Mouse (Mus musculus) thymus, adult 18-20 months (tissue): ENCODE results near the gene Arap2.
"Not testable (repeated sequence)": the region's sequence is repeated elsewhere in the genome, so short reads cannot be mapped to it uniquely, and the experiment has no call there.

Experiments
- DNase-seq, 2 experiments: peaks; one replicate each; pipeline ENCODE4 v3.0.0; 2022; ENCODE audit warnings: mixed read lengths in 2 of 2

Arap2 gene

DNA sequence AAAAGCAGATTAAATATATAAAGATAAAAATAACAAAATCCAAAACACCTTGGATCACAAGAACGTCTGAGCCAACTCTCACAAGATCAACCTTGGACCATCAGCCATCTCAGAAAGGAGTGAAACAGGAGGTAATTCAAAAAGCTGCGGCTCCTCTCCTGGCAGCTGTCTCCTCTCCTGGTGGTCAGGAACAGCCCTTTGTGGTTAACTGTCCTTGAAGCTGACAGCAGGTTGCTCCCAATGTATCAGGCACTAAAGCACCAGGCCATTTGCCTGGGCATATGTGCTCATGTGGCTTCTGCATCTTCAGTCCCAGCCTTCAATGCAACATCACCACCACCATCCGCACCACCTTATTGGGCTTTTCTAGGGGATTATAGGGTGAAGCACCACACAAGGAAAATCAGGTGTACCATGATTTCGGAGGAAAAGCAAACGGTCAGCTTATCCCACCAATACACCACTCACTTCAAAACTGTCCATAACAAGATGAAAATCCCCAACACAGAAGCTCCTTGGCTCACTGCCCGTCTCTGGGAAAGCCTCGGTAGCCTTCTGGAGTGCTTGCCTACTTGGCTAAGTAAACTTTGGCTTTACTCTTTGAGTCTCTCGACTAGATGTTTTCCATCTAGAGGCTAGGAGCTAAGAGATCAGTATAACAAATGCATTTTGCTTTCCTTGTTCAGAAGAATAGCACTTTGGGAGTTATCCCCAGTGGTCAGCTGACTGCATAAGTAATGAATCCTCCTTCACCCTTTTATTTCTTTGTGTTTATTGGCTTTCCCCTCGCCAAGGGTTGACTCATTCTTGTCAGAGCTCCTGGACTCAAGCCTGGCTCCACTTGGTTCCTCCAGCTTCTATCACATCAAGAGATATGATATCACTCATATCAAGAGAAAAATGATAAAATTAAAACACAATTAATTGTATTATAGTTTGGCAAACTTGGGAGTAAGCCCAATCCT lies 26.2 kb downstream of the Arap2 start:
- no peak for DNase-seq

DNA sequence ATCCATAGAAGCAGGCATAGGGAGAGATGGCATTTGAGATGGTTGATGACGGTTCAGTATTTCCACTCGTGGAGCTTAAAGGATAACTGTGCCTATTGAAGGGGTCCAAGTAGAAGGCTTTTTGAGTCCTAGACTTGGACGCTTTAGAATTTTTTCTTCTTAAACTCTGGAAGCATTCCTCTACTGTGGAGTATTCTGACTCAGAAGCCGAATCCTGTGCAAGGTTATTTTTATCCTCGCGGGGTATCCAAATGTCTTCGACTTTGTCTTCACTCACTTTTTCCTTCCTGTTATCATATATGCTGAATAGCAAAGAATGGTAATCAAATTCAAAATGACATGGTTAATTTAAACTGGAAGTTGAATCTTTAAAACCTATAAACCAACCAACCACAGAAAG lies 35.4 kb downstream of the Arap2 start:
- not testable (repeated sequence) for DNase-seq

DNA sequence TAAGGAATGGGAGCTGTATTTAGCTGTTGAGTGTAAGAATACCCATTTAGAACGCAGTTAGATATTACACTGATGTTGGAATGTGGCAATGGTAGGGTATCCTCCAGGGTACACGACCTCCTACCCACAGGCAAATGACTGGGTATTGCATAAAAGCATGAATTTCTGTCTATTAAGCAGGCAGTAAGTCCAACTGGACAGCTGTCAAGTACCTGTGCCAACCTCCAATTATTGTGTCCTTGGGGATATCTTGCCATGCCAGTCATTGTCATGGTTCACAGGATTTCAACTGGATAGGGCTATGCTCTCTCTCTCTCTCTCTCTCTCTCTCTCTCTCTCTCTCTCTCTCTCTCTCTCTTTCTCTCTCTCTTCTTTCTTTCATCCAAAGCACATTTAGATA lies 40.4 kb downstream of the Arap2 start:
- no peak for DNase-seq

DNA sequence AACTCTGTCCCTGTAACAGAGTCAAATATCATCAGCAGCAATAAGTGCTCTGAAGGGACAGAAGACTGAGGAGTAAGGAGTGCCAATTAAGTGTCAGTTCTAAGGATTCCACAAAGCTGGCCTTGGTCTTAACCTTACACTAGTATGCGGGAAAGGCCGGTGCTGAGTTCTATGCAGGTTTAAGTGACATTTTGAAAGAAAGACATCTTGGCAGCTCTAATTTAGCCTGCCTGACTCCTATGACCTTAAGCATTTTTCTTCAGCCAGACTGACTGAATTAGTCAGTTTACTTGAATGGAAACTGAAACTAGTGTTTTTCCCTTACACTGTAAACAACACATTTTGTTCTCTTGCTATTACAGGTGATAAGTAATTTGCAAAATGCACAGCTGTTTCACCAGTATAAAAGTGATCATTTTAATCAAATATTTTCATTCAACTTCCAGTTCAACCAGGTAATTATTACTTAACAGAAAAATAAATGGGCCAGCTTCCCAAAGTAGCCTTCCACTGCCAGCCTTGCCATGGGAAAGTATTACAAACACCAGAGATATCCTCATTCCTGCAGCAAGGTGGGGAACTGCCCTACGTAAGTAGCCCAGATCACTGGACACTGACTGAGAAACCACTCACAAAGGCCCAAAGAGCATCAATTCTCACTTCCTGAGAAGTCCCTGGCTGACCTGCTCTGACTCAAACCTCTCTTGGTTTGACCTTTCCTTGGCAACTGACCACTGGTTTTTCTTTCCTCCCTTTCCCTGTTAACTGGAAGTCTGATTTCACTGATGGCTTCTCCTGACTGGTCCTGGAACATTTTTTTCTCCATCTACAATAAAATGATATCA lies 42.5 kb downstream of the Arap2 start:
- DNase-seq = no peak

DNA sequence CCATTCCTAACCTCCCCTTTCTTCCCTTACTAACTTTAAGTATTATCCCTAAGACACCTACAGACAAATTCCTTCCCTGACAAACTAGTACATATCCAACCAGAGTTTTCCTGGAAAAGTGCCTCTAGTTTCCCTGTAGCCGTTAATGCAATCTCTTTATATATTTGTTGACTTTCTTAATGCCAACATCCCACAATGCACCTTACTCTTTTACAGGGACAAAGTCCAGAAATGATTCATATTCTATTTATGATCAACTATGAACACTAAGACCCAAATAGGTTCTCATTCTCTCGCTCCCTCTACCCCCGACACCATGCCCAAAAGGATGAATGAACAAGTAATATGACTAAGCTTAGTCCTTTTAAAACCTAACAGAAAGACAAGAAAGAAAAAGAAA lies 49.5 kb downstream of the Arap2 start:
- DNase-seq = no peak

DNA sequence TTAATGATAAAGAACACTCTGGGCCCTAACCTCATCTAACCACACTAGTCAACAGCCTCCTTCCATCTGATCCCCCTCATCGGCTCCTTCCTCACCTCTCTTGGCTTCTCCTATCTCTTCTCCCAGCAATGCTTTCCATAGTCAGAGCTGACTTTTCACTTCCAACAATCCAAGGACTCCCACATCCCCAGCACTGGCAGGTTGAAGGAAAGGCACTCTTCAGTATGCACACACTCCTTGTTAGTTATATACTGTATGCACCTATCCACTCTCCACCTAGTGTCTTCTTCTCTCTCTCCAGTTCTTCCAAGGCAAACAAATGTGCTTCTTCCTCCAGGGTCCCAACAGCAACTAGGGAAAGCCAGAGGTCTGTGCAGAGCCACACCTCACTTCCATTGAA lies 50.0 kb downstream of the Arap2 start:
- DNase-seq = no peak

DNA sequence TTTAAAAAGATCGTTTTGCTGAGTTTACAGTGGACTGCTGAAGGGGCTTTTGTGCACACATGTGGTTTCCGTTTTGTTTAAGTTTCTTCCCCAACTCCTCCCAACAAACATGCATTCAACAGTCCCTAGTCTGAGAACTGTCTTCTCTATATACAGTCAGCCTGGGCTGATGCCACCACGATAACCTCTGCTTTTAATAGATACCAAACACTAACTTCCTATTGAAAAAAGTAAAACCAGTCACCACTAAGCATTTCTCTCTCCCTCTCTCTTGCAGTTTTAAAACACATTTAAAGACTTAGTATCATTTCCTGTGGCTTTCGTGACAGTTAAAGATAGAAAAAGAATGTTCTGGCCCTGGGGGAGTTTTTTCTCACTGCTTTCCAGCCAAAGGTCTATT lies 50.5 kb downstream of the Arap2 start:
- no peak for DNase-seq

DNA sequence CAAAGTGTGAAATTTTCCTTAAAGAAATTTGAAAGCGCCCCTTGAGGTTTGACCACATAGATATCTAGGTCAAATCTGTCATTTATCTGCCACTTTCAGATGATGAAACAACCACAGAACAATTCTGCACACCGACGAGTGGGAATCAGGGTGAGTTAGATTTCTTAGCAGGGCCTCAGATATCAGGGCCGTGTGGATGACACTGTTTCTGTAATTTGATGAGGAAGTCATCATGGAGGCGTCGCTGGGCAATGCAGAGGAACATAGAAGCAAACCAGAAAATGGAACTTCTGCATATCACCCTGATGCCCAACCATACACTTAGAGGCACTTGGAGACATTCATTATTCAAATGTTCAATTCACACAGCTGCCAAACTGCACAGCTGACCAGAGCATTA lies 55.0 kb downstream of the Arap2 start:
- no peak for DNase-seq

DNA sequence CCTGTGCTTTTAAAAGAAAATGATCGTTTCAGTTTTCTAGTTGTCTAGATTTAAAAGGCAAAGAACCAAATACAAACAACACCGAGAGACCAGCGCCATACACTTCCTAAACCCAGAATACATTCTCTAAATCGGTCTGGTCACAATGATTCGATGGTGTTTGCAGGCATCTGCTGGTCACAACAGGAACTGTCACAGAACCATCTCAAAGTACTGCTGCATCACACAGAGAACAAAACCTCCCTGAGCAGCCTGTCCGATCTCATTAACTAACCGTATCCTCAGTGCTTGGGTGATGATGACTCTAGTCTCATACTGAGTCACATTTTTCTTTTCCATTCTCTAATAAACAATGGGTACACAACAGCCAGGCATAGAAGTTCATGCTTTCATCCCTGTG lies 59.1 kb downstream of the Arap2 start:
- DNase-seq = no peak

DNA sequence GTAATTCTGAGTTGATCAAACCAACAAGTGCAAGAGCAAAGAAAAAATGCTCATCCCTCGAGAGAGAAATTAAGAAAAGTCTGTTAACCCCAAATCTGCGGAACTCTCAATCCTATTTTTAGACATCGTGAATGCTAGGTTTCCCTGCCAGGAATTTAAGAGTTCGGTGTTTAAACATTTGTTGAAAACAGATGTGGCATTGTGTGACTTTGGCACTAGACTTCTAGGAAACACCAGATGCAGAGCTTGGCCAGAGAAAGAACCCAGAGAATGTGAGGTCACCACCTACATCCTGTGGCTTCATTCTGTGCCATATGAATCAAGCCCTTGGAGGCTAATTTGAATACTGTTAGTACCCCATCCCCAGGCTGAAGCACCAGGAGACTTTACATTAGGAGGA lies 76.0 kb downstream of the Arap2 start:
- DNase-seq = no peak

DNA sequence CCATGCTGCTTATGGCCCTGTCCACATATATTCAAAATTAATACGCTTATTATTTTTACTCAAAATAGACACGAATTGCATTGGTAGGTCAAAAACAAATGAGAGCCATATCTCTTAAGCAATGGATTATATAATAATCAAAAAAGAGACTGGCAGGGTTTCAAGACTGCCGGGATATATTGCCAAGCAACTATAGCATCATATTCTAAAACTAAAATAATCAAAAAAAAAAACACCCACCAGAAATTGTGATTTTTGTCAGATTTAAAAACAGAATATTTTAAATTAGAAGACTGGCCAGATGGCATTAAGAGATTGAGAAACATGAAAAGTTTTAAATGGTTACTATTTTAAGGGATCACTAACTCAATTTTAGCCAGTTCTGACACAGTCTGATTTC lies 82.2 kb downstream of the Arap2 start:
- DNase-seq = no peak

DNA sequence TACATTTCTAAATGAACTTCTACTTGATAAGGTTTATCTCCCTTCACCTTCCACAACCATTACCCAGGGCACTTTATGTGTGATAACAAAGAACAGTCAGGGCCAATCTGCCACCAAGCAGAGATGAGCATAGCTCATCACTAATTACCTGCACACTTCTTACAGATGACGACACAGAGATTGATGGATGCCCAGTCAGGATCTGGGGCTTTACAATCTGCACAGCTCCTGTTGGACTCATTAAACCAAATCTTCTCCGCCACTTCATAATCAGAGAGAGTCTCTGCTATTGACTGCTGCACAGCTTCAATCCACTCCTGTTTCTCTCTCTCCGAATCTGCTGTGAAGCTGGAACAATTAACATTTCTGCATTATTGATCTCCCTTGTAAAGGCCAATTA lies 82.8 kb downstream of the Arap2 start:
- no peak for DNase-seq

DNA sequence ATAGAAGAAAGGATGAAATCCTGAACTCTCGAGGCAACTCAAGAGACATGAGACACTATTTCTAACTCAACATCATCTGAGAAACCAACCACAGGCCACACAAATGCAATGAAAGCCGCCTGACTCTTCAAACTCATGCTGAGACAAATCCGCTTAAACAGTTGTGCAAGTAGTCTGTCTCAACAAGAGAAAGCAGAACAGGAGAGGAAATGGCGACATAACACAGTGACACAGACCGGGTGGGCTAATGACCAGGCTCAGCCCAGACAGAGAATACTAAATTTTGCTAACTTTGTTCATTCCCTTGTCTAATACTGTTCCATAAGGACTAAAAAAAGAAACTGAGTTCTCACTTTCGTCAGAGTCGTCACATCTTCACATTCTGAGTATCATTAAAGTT lies 88.6 kb downstream of the Arap2 start:
- DNase-seq = no peak

DNA sequence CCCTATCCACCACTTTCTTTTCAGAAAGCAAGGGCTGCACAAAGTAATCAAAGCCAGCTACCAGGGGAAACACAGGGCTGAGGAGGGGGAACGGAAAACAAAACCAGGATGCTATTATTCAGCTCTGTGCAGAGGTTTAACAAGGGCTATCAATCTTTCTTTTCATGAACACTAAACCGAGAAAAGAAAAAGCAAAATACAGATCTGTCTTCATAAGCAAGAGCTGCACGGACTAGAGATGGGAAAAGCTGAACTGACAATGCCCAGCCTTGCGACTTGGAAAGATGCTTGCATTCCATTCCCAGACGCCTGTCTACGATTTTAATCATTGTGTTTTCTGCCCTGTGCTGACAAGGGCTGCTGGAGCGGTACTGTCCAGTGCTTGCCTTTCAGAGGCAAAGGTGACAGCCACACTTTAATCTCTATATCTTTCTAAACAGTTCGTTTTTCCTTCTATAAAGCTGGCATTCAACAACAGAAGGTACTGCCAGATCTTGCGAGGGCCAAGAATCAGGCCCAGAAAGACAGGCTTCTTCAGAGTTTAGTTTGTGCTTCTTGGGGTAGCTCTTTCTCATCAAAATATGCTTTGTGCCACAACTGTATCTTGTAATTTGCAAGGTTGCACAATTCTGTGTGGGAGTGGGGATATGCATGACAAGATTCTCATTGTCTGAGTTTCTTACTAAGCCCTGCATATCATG lies 93.1 kb downstream of the Arap2 start:
- no peak for DNase-seq

DNA sequence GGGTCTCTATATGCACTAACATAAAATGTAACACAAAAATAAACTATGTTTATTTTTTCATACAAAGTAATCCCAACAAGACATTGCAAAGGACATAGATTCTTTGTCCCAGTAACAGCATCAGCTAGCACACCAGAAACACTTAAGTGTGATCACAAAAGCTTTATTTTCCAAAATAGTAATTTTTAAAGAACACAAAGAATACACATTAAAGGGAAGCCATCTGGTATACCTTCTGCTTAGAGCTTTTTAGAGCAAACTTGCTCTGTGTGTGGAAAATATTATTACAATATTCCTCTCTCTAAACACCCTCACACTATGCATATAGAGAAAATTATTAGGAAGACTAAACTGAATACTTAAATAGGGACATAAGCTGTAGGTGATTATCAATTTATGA lies 100.6 kb downstream of the Arap2 start:
- no peak for DNase-seq

DNA sequence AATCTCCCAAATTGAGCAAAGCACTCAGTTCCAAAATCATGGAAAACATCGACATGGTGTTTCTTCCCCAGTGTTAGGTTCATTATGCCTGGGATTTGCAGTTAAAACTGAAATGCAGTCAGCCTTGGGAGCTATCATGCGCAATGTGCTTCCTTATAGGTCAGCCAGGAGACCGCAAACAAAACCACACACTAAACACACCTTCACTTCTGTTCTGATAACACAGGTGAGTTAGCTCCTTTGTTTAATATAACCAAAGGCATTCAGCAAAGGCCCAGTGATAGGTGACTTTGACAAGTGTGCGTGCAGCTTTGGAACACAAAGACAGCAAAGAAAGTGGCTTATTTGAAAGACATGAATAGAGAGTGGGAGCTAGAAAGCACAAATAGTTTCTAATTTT lies 101.1 kb downstream of the Arap2 start:
- DNase-seq = no peak

DNA sequence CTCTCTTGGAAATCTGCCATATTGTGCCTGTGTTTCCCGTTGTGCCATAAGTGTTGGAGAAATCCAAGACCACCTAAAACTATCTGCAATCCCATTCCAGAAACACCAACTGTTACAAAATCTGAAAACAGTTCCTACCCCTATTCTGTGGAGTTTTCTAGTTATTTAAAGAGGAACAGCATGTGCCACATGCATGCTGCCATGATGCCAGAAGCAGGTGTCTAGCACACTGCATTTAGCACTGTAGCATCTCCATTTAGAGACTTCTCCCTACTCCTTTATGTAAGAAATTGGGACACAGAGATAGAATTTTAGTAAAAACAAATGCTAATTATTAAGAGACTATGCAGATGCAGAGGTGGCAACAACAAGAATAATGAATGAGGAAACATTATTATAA lies 102.8 kb downstream of the Arap2 start:
- no peak for DNase-seq

DNA sequence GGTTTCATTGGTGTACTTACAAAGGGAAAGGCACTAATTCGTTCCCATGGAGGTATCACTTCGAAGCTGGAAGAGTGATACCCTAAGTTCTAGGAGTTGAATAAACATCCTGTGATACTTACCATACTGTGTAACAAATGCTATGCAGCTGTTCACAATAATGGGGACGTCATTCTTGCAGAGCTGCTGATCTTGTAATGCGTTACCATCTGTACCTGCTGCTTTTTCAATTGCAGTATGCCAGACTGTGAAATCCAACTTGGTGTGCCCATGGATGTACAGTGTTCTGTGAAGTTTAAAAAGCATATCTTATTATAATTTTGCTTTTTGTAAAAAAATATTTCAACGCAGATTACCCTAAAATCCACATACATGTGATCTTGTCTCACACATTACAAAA lies 112.0 kb downstream of the Arap2 start:
- no peak for DNase-seq

DNA sequence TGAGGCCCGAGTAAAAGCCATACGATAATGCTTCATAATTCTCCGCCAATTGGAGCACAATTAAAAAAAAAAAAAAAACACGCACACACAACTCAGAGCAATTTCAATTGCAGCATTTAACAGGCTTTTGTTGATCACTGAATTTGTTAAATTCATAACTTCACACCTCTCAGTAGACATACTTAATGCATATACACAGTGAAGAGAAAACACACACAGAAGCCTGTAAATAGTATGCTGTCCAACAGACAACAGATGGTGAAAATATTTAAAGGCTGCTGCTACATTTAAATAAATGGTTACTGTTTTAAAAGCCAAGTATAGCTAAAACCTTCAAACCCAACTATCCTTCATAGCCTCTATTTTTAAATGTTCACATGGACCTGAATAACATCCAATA lies 123.6 kb downstream of the Arap2 start:
- no peak for DNase-seq

DNA sequence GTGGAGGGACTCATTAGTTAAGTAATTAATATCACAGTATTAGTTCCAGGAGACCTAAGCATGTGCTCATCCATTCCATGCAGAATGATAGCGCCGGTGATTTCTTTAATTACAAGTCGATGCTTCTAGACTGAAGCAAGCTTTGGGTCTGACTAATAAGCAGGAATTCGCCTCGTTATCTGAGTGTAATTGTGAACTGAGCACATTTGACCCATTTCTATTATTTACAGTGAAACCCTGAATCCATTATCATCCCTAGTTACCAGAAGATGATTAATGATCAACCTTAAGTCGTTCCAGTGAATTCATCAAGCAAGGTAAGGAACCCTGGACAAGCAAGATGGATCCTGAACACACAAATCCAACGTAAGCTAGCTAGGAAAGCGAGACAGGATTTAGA lies 125.5 kb downstream of the Arap2 start:
- DNase-seq = no peak

DNA sequence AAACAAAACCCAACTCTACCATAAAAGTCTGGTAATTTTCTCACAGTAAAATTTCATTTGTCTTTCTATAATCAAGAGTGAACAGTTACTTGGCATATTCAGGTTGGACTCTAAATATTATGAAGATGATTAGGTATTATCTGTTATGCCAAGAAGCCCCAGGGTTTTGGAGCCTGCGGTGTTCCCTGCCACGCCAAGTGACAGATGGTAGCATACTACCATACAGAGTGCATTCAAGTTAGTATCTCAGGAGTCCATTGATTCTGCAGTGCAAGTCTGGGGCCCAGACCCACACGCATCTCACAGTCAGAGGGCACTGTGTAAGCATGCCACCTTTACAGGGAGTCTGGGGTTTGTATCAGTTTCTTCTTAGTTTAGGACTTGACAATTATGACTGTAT lies 129.6 kb downstream of the Arap2 start:
- DNase-seq = no peak

DNA sequence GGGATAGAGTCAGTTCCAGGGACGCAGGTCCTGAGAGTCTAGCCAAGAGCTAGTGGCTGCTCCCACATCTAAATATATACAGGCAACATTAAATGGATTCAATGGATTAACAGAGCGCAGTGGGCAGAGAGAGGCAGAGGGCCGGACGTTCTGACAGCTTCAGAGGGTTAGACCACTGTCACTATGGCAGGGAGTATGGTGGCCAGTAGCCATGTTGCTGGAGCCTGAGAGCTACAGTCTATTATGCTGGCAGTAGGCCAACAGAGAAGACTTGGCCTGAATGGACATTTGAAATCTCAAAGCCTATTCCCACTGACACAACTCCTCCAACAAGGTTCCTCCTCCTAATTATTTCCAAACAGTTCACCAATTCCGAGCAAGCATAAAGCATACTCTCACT lies 137.1 kb downstream of the Arap2 start:
- no peak for DNase-seq

DNA sequence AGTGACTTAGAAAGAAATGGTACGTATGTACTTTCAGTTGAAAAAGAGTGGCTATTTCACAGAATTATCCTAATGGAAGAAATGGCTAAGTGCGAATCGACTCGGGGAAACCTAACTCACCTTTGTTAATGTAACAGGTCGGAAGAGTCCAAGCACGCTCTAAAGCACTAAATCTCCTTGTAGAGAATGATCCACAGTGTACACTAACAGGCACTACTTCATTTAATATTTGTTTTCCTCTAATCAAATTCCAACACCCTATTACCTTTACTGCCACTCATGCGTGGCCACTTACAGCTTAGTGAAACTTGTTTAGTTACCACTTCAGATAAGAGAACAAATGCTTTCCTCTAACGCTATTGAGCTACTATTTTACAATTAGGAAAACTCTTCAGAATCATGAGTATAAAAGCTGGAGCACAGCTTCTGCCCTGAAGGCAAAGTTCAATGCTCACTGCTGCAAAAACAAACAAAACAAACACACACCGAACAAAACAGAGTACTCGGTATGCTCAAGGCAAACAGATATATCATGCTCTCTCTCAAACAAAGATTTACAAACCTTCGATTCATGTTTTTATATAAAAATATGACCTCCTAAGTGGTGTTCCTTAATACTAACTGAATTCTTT lies 143.0 kb downstream of the Arap2 start:
- no peak for DNase-seq
